Mouse (Mus musculus): ENCODE measurements around the gene 4930519P11Rik.

DNA sequence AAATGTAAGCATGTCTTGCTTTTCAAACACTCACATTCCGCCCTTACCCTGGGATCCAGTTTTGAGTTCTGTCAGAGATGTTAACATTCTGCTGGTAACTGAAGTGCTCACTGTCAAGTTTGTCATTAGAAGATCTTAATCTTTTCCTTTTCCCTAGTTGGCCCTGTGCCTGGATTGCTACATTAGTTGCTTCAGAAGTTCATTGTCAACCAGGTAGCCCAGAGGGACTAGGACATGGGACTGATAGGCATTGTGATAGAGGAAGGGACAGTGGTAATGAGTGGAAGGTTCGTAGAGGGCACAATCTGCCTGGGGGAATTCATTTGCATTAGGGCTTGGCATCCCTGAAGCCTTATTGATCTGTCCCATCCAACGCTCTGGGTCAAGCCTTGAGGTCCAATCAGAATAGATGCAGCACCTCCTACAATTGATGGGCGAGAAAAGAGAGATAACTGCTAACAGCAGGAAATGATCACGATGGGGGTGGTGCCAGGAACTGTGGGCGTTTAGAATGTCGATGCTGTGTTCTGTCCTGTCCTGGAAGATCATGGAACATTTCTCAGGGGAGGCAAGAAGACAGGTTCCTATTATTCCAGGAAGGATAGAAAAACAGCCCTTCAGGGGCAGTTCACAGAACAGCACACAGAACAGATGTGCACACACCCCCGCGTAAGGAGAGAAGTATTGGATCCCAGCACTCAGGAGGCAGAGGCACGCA is 4.0 kb downstream of the 4930519P11Rik start:
- no peak for TF ChIP-seq TAL1 (conservative IDR thresholded peaks at IDR 0.05; ENCODE audit: low read depth, low read length)
- no peak for TF ChIP-seq CTCF (IDR thresholded peaks at IDR 0.05; ENCODE audit: low read depth, low read length)
